Mouse (Mus musculus): ENCODE measurements at regions not wholly inside any gene's neighbourhood (a gene's known extent, or its start where the extent isn't known, plus 50 kb on each side); places are given as distances from the start of the nearest gene placed in this dataset.
"Not testable (repeated sequence)": the region's sequence is repeated elsewhere in the genome, so short reads cannot be mapped to it uniquely, and the experiment has no call there.

- Histone ChIP-seq H3K36me3 (replicated peaks; ENCODE audit: insufficient read depth, low read length) (no peaks in the 10 kb centered on the region), H3K4me2 (ENCODE audit: low read depth, low read length) (no peak overlapping the region), H3K9me3 (ENCODE audit: low read length) (no peaks in the 10 kb centered on the region; the same call in 1 of the 2 replicates), H3K9ac (replicated peaks) (no peak overlapping the region), H3K27me3 (ENCODE audit: insufficient read depth, low read length) (no peaks in the 10 kb centered on the region), H3K27ac (ENCODE audit: low read depth) (no peak overlapping the region), H3K4me1 (ENCODE audit: insufficient read depth) (no peaks in the 10 kb centered on the region), H3K4me3 (ENCODE audit: low read depth, low read length) (no peak overlapping the region)
- WGBS (ENCODE audit: insufficient replicate concordance): 74% methylated on average over 1 of the region's 1 CpGs
- ATAC-seq (no peak), DNase-seq (no peak)
- no peak for TF ChIP-seq EP300 (IDR thresholded peaks at IDR 0.05; ENCODE audit: low read depth)
- TF ChIP-seq CTCF (IDR thresholded peaks at IDR 0.05; ENCODE audit: low read depth): no peak
Observed at GRCm38 (mm10) chr9:113101733-113102132, 606.3 kb downstream of the Pdcd6ip start.

- WGBS (ENCODE audit: insufficient replicate concordance): 56% methylated on average over 4 of the region's 4 CpGs
- H3K36me3 ChIP-seq (replicated peaks; ENCODE audit: insufficient read depth, low read length): no peaks in the 10 kb centered on the region
- H3K27me3 ChIP-seq (ENCODE audit: insufficient read depth, low read length): no peaks in the 10 kb centered on the region
- TF ChIP-seq CTCF (IDR thresholded peaks at IDR 0.05; ENCODE audit: low read depth): no peak
- TF ChIP-seq EP300 (IDR thresholded peaks at IDR 0.05; ENCODE audit: low read depth): no peak
- H3K4me3 ChIP-seq (ENCODE audit: low read depth, low read length): no peak overlapping the region
- H3K4me1 ChIP-seq (ENCODE audit: insufficient read depth): no peaks in the 10 kb centered on the region
- H3K27ac ChIP-seq (ENCODE audit: low read depth): no peak overlapping the region
- ATAC-seq (no peak), DNase-seq (no peak)
- no peak overlapping the region for H3K4me2 ChIP-seq (ENCODE audit: low read depth, low read length)
- H3K9me3 ChIP-seq (ENCODE audit: low read length): no peaks in the 10 kb centered on the region; the same call in none of the 2 replicates
- no peak overlapping the region for H3K9ac ChIP-seq (replicated peaks)
Observed at GRCm38 (mm10) chr9:113100641-113101040, 607.4 kb downstream of the Pdcd6ip start.

GRCm38 (mm10) chr9:113095421-113095820 is 612.6 kb downstream of the Pdcd6ip start:
- H3K4me3 ChIP-seq (ENCODE audit: low read depth, low read length); ATAC-seq; H3K9me3 ChIP-seq (ENCODE audit: low read length); H3K27me3 ChIP-seq (ENCODE audit: insufficient read depth, low read length); H3K9ac ChIP-seq (replicated peaks); H3K4me2 ChIP-seq (ENCODE audit: low read depth, low read length); DNase-seq; H3K27ac ChIP-seq (ENCODE audit: low read depth); H3K4me1 ChIP-seq (ENCODE audit: insufficient read depth); H3K36me3 ChIP-seq (replicated peaks; ENCODE audit: insufficient read depth, low read length): not testable (repeated sequence)
- WGBS (ENCODE audit: insufficient replicate concordance): 77% methylated on average over 1 of the region's 1 CpGs

- Histone ChIP-seq H3K4me1 (ENCODE audit: insufficient read depth) (no peaks in the 10 kb centered on the region), H3K4me2 (ENCODE audit: low read depth, low read length) (no peak overlapping the region), H3K9ac (replicated peaks) (no peak overlapping the region), H3K4me3 (ENCODE audit: low read depth, low read length) (no peak overlapping the region), H3K27me3 (ENCODE audit: insufficient read depth, low read length) (no peaks in the 10 kb centered on the region), H3K36me3 (replicated peaks; ENCODE audit: insufficient read depth, low read length) (no peaks in the 10 kb centered on the region), H3K27ac (ENCODE audit: low read depth) (no peak overlapping the region), H3K9me3 (ENCODE audit: low read length) (no peaks in the 10 kb centered on the region; the same call in 1 of the 2 replicates)
- no peak for TF ChIP-seq EP300 (IDR thresholded peaks at IDR 0.05; ENCODE audit: low read depth)
- TF ChIP-seq CTCF (IDR thresholded peaks at IDR 0.05; ENCODE audit: low read depth): no peak
- DNase-seq (no peak), ATAC-seq (no peak)
- WGBS (ENCODE audit: insufficient replicate concordance): 72% methylated on average over 13 of the region's 13 CpGs
Observed at GRCm38 (mm10) chr9:113093863-113094390, 614.1 kb downstream of the Pdcd6ip start.

GRCm38 (mm10) chr9:113091881-113092280 is 616.2 kb downstream of the Pdcd6ip start:
- H3K4me2 ChIP-seq (ENCODE audit: low read depth, low read length): no peak overlapping the region
- no peaks in the 10 kb centered on the region for H3K36me3 ChIP-seq (replicated peaks; ENCODE audit: insufficient read depth, low read length)
- no peak overlapping the region for H3K4me3 ChIP-seq (ENCODE audit: low read depth, low read length)
- 75% methylated on average over 5 of the region's 5 CpGs for WGBS (ENCODE audit: insufficient replicate concordance)
- H3K4me1 ChIP-seq (ENCODE audit: insufficient read depth): no peaks in the 10 kb centered on the region
- H3K9ac ChIP-seq (replicated peaks): no peak overlapping the region
- no peaks in the 10 kb centered on the region for H3K27me3 ChIP-seq (ENCODE audit: insufficient read depth, low read length)
- no peak for DNase-seq
- TF ChIP-seq EP300 (IDR thresholded peaks at IDR 0.05; ENCODE audit: low read depth) (no peak), CTCF (IDR thresholded peaks at IDR 0.05; ENCODE audit: low read depth) (no peak)
- no peak overlapping the region for H3K27ac ChIP-seq (ENCODE audit: low read depth)
- no peaks in the 10 kb centered on the region; the same call in 1 of the 2 replicates for H3K9me3 ChIP-seq (ENCODE audit: low read length)
- ATAC-seq: no peak

- no peak for ATAC-seq
- 83% methylated on average over 10 of the region's 10 CpGs for WGBS (ENCODE audit: insufficient replicate concordance)
- no peaks in the 10 kb centered on the region for H3K27me3 ChIP-seq (ENCODE audit: insufficient read depth, low read length)
Observed at GRCm38 (mm10) chr9:113087786-113088185, 620.3 kb downstream of the Pdcd6ip start.

More at GRCm38 (mm10) chr9:113087786-113088185, 620.3 kb downstream of the Pdcd6ip start:
- no peak for TF ChIP-seq CTCF (IDR thresholded peaks at IDR 0.05; ENCODE audit: low read depth)
- TF ChIP-seq EP300 (IDR thresholded peaks at IDR 0.05; ENCODE audit: low read depth): no peak
- DNase-seq: no peak
- no peaks in the 10 kb centered on the region for H3K9me3 ChIP-seq (ENCODE audit: low read length)
- no peak overlapping the region for H3K4me3 ChIP-seq (ENCODE audit: low read depth, low read length)
- H3K4me2 ChIP-seq (ENCODE audit: low read depth, low read length): no peak overlapping the region
- H3K4me1 ChIP-seq (ENCODE audit: insufficient read depth): no peaks in the 10 kb centered on the region
- H3K36me3 ChIP-seq (replicated peaks; ENCODE audit: insufficient read depth, low read length): no peaks in the 10 kb centered on the region
- H3K9ac ChIP-seq (replicated peaks): no peak overlapping the region
- no peak overlapping the region for H3K27ac ChIP-seq (ENCODE audit: low read depth)

All from liver, postnatal 0 days (tissue).